8 mouse cellular contexts compared by ENCODE assay signal in genomic region chr4:108015067-108015765, GRCm38 (mm10). TPM values are rescaled to one million over a fixed set of nuclear protein-coding genes. Genes with fewer than 3 reads are reported as not detected.
DNase-seq lines count a peak whose midpoint lies in the region; ATAC-seq and TF ChIP-seq lines count a peak whose summit lies in the region.

No protein-coding gene starts in this region.

- TF ChIP-seq EP300 in heart, adult 2 months (IDR thresholded peaks at IDR 0.05; ENCODE audit: insufficient read depth, low read depth, low read length) = peak; percentile 100

- H3K4me3 ChIP-seq in forebrain, postnatal 0 days (ENCODE audit: low read depth, low read length) = no peak overlapping the region
- no peak overlapping the region for H3K4me3 ChIP-seq in forebrain, embryonic 10.5 days
- H3K4me3 ChIP-seq in heart, adult 2 months = no peak overlapping the region
- no peak overlapping the region for H3K4me3 ChIP-seq in liver, embryonic 11.5 days (ENCODE audit: low read depth, low read length)
- H3K4me3 ChIP-seq in forebrain, embryonic 12.5 days (replicated peaks) = no peak overlapping the region

- no peak overlapping the region for H3K9ac ChIP-seq in forebrain, postnatal 0 days
- H3K9ac ChIP-seq in heart, adult 2 months (ENCODE audit: low read depth, low read length) = peak overlapping the region; percentile 42
- no peak overlapping the region for H3K9ac ChIP-seq in liver, embryonic 11.5 days (ENCODE audit: low read depth, low read length)
- H3K9ac ChIP-seq in forebrain, embryonic 12.5 days = no peak overlapping the region

- H3K27ac ChIP-seq in forebrain, postnatal 0 days (ENCODE audit: low read depth, low read length) = no peak overlapping the region
- no peak overlapping the region for H3K27ac ChIP-seq in forebrain, embryonic 10.5 days
- peak overlapping the region; percentile 79 for H3K27ac ChIP-seq in heart, adult 2 months
- no peak overlapping the region for H3K27ac ChIP-seq in liver, embryonic 11.5 days (ENCODE audit: low read depth, low read length)
- H3K27ac ChIP-seq in forebrain, embryonic 12.5 days = no peak overlapping the region

- intact Hi-C loops in heart, adult 2 months (cut with DNase I) = loop anchor here (2.0 kb wide), 1 partner anchor 52 kb away; no protein-coding TSS in a partner anchor

- H3K9me3 ChIP-seq in forebrain, postnatal 0 days (ENCODE audit: low read length) = no peaks in the 10 kb centered on the region
- H3K9me3 ChIP-seq in forebrain, embryonic 10.5 days = no peaks in the 10 kb centered on the region
- H3K9me3 ChIP-seq in liver, embryonic 11.5 days (ENCODE audit: control insufficient read depth, low read length) = no peaks in the 10 kb centered on the region
- no peaks in the 10 kb centered on the region for H3K9me3 ChIP-seq in forebrain, embryonic 12.5 days

- 62% methylated on average over 14 of the region's 14 CpGs for WGBS in forebrain, postnatal 0 days
- 67% methylated on average over 14 of the region's 14 CpGs for WGBS in forebrain, embryonic 10.5 days
- WGBS in heart, adult 2 months = 35% methylated on average over 14 of the region's 14 CpGs
- WGBS in liver, embryonic 11.5 days = 57% methylated on average over 14 of the region's 14 CpGs
- WGBS in forebrain, embryonic 12.5 days = 62% methylated on average over 14 of the region's 14 CpGs

- no peaks in the 10 kb centered on the region for H3K79me2 ChIP-seq in heart, adult 2 months (replicated peaks; ENCODE audit: control insufficient read depth, insufficient read depth, low read length)

- H3K27me3 ChIP-seq in forebrain, postnatal 0 days (ENCODE audit: insufficient read depth, low read length) = no peaks in the 10 kb centered on the region
- H3K27me3 ChIP-seq in forebrain, embryonic 10.5 days (ENCODE audit: poor library complexity, severe bottlenecking) = peaks cover 4% of the 10 kb centered on the region; the same call in 1 of the 2 replicates
- H3K27me3 ChIP-seq in heart, adult 2 months (ENCODE audit: control insufficient read depth, insufficient read depth, low read length) = no peaks in the 10 kb centered on the region
- no peaks in the 10 kb centered on the region; the same call in 1 of the 2 replicates for H3K27me3 ChIP-seq in liver, embryonic 11.5 days (replicated peaks; ENCODE audit: control insufficient read depth, insufficient read depth, low read length)
- H3K27me3 ChIP-seq in forebrain, embryonic 12.5 days = no peaks in the 10 kb centered on the region

- no peaks in the 10 kb centered on the region for H3K4me1 ChIP-seq in forebrain, postnatal 0 days (ENCODE audit: insufficient read depth)
- H3K4me1 ChIP-seq in forebrain, embryonic 10.5 days = peaks cover 24% of the 10 kb centered on the region
- H3K4me1 ChIP-seq in heart, adult 2 months (ENCODE audit: control insufficient read depth, insufficient read depth, low read length) = peaks cover 16% of the 10 kb centered on the region
- H3K4me1 ChIP-seq in liver, embryonic 11.5 days (replicated peaks; ENCODE audit: control insufficient read depth, insufficient read depth, low read length) = no peaks in the 10 kb centered on the region
- peaks cover 10% of the 10 kb centered on the region for H3K4me1 ChIP-seq in forebrain, embryonic 12.5 days

- peak; percentile 14; the same call in 1 of the 2 replicates for TF ChIP-seq CTCF in forebrain, postnatal 0 days (IDR thresholded peaks at IDR 0.05; ENCODE audit: low read depth)
- TF ChIP-seq CTCF in heart, adult 2 months (IDR thresholded peaks at IDR 0.05) = peak; percentile 67

- H3K36me3 ChIP-seq in forebrain, postnatal 0 days (ENCODE audit: insufficient read depth) = no peaks in the 10 kb centered on the region
- H3K36me3 ChIP-seq in forebrain, embryonic 10.5 days (replicated peaks) = no peaks in the 10 kb centered on the region
- no peaks in the 10 kb centered on the region for H3K36me3 ChIP-seq in heart, adult 2 months (ENCODE audit: control insufficient read depth, insufficient read depth, low read length)
- H3K36me3 ChIP-seq in liver, embryonic 11.5 days (ENCODE audit: control insufficient read depth, insufficient read depth, low read length) = no peaks in the 10 kb centered on the region
- no peaks in the 10 kb centered on the region for H3K36me3 ChIP-seq in forebrain, embryonic 12.5 days (replicated peaks)

- peak; percentile 44 for TF ChIP-seq POLR2A in heart, adult 2 months (IDR thresholded peaks at IDR 0.05; ENCODE audit: insufficient read depth, low read depth, low read length)

- DNase-seq in forebrain, postnatal 0 days = no peak
- DNase-seq in forebrain, embryonic 10.5 days (ENCODE audit: extremely low spot score, low spot score) = no peak
- peak; percentile 41 for DNase-seq in R1 (ENCODE audit: low read depth, low spot score)
- DNase-seq in heart, adult 2 months = peak; percentile 81 to 86
- no peak for DNase-seq in liver, embryonic 11.5 days (ENCODE audit: low spot score)
- peak; percentile 26 for DNase-seq in yolk sac, embryonic 10.5 days (ENCODE audit: low spot score)

- no peak for ATAC-seq in forebrain, postnatal 0 days
- ATAC-seq in liver, embryonic 11.5 days (replicated peaks; ENCODE audit: low FRiP score) = peak; percentile 72
- no peak for ATAC-seq in forebrain, embryonic 12.5 days (ENCODE audit: low FRiP score)
- ATAC-seq in monocyte, adult 5-6 weeks (replicated peaks; ENCODE audit: insufficient number of reproducible peaks, low FRiP score, low TSS enrichment, poor library complexity, severe bottlenecking) = no peak

- H3K4me2 ChIP-seq in forebrain, postnatal 0 days (ENCODE audit: low read depth) = no peak overlapping the region
- no peak overlapping the region for H3K4me2 ChIP-seq in liver, embryonic 11.5 days
- H3K4me2 ChIP-seq in forebrain, embryonic 12.5 days = no peak overlapping the region

RNA-seq across cellular contexts. Expression of gene Slc1a7, which starts 47.1 kb away (rescaled TPM):
- total RNA-seq in forebrain, postnatal 0 days (2014; rRNA removed) = 0.15 TPM in 1 of 2 replicates, not detected in the other
- polyA plus RNA-seq in forebrain, postnatal 0 days (2015; fragmentation: Nextera tagmentation; extraction: Ambion mirVana) = 0.10 TPM in 1 of 2 replicates, not detected in the other
- polyA plus RNA-seq in forebrain, embryonic 10.5 days (2016; fragmentation: Nextera tagmentation; extraction: Ambion mirVana) = 0.06 TPM in 1 of 2 replicates, not detected in the other
- total RNA-seq in heart, adult 2 months (2021) = under 1 TPM; 0.21 to 0.32 TPM
- 1.2 and 1.9 TPM in 2 replicates for polyA plus RNA-seq in heart, adult 2 months (2012; rRNA removed)
- not detected in 2 replicates for polyA plus RNA-seq in liver, embryonic 11.5 days (2014; fragmentation: Nextera tagmentation; extraction: Ambion mirVana)
- not detected in 2 replicates for polyA plus RNA-seq in forebrain, embryonic 12.5 days (2016; fragmentation: Nextera tagmentation; extraction: Ambion mirVana)
- total RNA-seq in monocyte, adult 5-6 weeks (2017) = not detected in 3 replicates

Comparison
In these comparisons a context has a peak if more than half of its experiments do, and no peak if none do; other contexts are left out.
1. DNase-seq: peak in R1 (single experiment), heart, adult 2 months (2 of 2) and yolk sac, embryonic 10.5 days (single experiment); none in forebrain, postnatal 0 days (single experiment), forebrain, embryonic 10.5 days (single experiment) and liver, embryonic 11.5 days (single experiment).